Mouse (Mus musculus): ENCODE data around the gene Padi4.

The Padi4 gene

DNA sequence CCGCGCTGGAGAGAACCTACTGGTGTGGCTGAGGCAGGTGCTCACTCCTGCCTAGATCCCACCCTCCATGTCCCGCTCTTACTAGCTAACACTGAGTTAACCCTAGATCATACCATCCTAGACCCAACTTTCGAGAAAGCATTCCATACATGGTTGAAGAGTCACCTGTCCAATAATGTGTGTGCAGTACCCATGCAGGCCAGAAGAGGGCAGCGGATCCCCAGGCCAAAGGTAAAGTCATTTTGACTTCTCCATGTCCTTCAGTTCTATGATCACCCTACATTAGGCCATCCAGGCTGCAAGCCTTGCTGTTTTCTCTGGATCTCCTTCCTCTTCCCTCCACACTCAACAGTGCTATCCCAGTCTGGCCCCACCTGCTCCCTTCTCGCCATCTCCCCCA, 14.9 kb upstream of the Padi4 start:
- in situ Hi-C loops (cut with MboI; ENCODE audit: low sequenced_read_pairs), result loop anchor here (5.0 kb wide), 1 partner anchor 118 kb away; the partner anchor contains the start of gene Padi2

DNA sequence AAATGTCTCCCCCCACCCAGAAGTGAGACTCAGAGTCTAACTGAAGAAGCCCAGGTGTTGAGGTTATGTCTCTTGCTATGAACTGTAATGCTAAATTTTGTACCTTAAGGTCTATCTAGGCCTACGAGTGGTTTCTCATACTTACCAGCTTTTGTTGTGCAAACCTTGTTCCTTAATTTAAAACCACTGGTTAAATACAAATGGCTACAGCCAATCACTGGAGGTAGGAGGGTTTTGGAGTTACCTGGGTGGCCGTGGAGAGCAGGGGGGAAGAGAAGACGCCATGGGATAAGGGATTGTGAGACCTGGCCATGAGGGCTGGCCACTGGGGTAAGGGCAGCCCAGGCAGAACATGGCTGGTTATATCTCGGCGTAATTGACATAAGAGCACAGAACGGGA, 14.2 kb upstream of the Padi4 start:
- in situ Hi-C loops (cut with MboI; ENCODE audit: low sequenced_read_pairs), result loop anchor here (5.0 kb wide), 1 partner anchor 119 kb away; the partner anchor contains the start of gene Padi2

DNA sequence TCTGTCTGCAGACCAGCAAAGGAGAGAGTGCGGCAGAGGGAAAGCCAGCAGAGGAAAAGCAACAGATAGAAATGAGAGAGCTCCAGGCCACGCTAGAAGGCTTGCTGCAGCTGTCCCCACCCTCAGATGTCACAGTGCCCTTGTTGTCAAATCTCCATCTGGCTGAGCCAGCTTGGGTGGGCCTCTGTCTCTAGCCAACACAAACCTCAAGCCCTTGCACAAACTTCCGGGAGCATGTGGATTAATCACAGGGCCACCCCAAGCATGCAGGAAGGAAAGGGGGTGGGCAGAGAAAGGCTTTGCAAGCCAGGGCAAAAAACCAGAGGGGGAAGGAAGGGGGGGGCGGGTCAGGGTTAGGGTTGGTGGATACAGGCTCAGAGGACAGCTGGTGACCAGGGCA, 13.4 kb upstream of the Padi4 start:
- in situ Hi-C loops (cut with MboI; ENCODE audit: low sequenced_read_pairs), result loop anchor here (5.0 kb wide), 1 partner anchor 120 kb away; the partner anchor contains the start of gene Padi2

DNA sequence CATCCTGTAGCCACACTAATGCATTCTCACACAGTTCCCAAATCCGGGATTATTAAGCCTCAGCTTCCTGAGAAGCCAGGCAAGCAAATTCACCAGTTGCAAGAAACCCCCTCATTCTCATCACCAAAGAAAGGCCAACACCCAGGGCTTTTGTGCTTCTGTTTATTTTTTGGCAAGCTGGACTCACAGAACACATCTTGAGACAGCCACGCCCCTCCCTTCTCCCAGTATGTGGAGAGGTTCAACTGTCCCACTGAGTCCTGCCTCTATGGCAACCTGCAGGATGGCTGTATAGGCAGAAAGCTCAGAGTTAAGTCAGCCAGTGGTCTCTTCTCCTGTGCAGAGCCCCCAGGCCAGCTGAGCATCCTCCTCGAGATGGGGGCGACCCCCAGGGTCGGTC, 11.2 kb upstream of the Padi4 start:
- in situ Hi-C loops (cut with MboI; ENCODE audit: low sequenced_read_pairs), result loop anchor here (5.0 kb wide), 1 partner anchor 122 kb away; the partner anchor contains the start of gene Padi2

DNA sequence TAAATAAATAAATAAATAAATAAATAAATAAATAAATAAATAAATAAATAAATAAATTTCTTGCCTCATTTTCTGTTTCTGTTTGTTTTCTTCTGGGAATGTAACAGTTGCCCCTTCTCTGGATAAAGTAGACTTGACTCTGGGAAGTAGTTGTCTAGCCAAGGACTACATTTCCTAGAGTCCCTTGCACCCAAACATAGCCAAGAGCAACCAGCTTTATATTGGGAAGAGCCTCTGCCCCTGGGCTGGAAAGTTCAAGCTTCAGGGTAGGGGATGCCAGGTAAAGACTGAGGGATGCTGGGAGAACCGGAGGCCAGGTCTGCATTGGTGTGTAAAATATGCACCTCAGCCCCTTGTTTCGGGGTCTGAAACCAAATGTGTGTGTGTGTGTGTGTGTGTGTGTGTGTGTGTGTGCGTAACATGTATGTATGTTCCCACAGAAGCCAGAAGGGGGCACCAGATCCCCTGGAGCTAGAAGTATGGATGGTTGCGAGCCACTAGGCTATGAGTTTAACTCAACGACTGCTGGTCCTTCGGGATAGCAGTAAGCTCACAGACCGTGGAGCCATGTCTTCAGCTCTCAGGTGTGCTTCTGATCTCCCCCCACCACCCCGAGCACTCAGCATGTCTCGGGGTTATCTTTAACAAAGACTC, 10.4 kb upstream of the Padi4 start:
- in situ Hi-C loops (cut with MboI; ENCODE audit: low sequenced_read_pairs), result no loop called here

DNA sequence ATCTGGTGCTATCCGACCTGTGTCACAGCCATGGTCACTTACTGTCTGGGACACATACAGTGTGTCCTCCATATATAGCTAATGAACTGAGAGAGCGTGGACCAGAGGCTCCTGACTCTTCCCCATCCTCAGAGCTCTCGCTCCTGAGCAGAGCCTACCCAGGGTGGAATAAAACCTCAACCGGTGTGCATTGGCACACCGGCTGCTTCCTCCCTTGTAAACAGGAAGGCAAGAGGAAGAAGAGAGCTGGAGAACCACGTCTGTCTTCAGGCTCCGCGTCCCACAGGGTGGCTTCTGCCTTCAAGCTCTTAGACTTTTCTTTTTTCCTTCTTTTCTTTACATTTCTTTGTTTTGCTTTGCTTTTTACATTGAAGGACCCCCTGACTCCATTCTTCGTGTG, 8.8 kb upstream of the Padi4 start:
- in situ Hi-C loops (cut with MboI; ENCODE audit: low sequenced_read_pairs), result no loop called here

DNA sequence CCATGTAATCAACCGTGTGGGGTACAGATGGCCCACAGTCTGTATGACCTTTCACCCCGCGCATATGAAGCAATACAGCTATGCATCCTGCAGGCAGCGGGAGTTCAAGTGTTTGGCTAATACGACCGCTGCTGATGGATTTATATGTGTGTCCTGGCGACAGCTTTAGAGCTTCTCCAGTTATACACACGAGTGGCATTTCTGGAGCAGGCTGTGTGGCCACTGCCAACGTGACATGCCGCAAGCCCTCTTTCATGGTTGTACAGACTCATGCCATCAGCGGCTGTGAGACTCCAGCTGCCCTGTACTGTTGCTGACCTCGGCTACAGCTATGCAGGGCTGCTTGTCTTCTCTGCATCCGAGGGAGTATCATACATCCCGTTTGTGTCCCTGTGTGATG, 6.5 kb upstream of the Padi4 start:
- in situ Hi-C loops (cut with MboI; ENCODE audit: low sequenced_read_pairs), result no loop called here

DNA sequence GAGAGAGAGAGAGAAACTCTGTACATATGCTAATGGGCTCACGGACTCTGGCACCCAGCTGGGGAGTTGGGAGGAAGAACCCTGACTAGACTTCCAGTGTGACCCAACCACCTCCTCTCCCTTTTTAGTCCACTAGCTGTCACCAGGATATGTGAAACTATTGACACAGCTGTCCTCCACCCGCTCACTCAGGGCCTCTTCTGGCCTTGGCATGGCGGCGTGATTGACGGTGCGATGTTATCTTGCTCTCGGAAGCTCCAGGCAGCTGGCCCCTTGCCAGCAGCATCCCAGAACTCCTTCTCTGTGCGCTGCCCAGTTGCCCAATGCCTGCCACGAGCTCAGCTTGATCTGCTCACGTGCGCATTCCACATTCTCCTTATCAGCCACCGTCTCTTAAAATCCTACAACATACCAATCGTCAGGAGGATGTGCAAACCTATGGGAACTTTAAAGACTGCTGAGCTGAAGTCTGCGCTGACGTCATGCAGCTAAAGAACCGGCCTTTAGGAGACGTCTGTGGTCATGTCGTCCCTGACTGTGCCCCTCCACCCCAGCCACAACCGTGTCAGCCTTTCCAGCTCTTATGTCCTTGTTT, 5.9 kb upstream of the Padi4 start:
- in situ Hi-C loops (cut with MboI; ENCODE audit: low sequenced_read_pairs), result no loop called here

DNA sequence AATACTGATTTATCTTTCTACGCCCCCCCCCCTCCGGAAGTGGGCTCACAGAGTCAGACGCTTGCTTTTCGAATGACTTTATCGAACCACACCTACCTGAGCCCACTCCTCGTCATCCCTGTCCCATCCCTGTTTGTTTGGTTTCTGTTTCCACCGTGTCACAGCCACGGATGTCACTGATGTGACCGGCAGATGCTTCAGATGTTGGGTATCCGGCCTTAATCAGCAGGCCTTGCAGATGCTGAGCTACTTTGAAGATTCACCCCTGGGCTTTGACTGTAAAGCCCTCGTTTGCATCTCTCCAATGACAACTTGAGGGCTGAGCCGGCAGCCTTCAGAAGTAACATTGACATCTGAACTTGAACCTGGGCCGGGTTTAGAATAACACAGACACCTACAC, 2.6 kb upstream of the Padi4 start:
- in situ Hi-C loops (cut with MboI; ENCODE audit: low sequenced_read_pairs), result no loop called here

DNA sequence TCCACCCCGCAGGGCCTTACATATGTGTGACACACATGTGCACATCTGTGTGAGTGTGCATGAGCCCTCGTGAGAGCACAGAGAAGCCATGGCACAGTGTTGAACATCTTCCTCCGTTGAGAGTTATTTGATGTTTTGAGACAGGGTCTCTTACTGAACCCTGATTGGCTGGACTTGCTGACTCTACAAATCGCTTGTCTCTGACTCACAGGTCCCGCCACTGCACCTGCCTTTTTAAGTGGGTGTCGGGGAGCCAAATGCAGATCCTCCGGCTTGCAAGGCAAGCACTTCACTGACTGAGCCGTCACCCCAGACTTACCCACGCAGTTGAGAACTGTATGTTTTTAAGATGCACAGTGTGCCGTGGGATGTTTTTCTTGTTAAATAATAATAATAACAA, 1.8 kb upstream of the Padi4 start:
- in situ Hi-C loops (cut with MboI; ENCODE audit: low sequenced_read_pairs), result no loop called here

DNA sequence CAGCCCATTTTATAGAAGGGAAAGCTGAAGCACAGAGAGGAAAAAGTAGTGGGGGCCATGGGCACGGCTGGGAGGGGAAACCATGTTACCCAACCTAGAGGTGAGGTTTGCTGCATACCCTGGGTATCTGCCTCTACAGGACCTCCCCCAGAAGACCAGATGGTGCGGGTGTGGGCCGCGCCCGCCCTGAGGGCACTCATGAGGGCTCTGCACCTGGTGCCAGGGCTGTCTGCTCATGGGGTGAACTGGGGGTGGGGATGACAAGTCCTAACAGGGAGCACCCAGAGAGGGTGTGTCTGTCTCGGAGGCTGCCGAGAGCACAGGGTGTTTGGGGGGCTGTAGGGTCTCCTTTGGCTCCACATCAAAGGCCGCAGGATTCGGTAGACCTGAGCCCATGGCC, 857 bp upstream of the Padi4 start:
- in situ Hi-C loops (cut with MboI; ENCODE audit: low sequenced_read_pairs), result no loop called here

DNA sequence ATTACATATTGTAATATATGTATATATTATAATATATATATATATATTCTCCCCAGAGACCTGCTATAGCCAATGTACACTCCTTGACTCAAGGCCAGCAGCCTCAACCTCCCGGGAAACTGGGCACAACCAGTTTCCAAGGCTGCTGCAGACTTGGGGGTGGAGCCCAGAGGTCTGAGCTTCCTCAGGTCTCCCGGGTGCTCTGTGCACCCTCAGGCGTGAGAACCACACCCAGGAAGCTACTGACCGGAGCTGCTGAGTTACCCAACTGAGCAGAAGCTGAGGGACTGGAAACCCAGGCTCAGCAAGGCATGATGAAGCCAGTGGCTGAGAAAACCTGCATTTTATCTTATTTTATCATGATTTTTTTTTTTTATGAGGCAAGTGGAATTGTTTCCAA, 2.9 kb downstream of the Padi4 start:
- in situ Hi-C loops (cut with MboI; ENCODE audit: low sequenced_read_pairs), result no loop called here

DNA sequence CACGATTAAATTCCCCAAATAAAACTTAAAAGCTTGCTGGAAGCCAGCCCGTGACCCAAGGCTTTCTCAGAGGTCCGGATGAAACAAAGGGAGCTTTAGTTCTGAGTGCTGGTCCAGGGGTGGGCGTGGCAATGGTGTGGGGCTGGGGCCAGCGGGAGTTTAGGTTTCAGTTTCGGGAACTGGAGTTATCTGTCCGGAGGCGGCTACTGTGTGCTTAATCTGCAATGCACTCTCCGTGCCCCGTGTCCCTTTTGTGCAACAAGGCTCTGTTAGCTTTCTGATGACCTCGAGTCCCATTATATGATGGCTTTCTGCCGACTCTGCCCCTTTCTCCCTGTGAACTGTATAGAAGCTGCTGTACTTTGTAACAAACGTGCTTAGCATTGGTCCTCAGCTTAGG, 3.6 kb downstream of the Padi4 start:
- in situ Hi-C loops (cut with MboI; ENCODE audit: low sequenced_read_pairs), result no loop called here

DNA sequence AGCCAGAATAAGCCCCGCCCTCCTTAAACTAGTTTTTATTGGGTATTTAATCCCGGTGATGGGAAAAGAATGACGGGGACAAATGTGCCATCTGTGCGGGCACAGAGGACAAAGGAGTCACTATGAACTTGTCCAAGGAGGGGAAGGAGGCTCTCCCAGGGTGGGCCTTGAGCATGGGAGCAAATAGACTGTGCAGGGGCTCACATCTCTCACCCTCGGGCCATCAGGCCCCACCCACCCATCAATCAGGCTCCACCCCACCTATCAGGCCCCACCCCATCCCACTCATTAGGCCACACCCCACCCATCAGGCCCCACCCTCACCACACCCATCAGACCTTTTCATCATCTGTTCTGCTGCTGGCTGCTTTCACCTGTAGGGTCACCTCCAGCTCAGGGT, 5.1 kb downstream of the Padi4 start:
- in situ Hi-C loops (cut with MboI; ENCODE audit: low sequenced_read_pairs), result no loop called here

DNA sequence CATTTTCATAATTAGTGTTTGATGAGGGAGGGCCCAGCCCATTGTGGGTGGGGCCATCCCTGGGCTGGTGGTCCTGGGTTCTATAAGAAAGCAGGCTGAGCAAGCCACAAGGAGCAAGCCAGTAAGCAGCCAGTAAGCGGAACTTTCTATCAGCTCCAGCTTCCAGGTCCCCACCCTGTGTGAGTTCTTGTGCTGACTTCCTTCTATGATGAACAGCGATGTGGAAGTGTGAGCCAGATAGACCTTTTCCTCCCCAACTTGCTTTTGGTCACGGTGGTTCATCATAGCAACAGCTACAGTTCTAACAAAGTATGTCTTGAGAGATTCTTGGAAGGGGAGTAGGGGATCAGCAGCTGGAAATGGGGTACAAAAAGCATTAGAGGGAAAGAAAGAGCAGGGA, 8.1 kb downstream of the Padi4 start:
- in situ Hi-C loops (cut with MboI; ENCODE audit: low sequenced_read_pairs), result no loop called here

DNA sequence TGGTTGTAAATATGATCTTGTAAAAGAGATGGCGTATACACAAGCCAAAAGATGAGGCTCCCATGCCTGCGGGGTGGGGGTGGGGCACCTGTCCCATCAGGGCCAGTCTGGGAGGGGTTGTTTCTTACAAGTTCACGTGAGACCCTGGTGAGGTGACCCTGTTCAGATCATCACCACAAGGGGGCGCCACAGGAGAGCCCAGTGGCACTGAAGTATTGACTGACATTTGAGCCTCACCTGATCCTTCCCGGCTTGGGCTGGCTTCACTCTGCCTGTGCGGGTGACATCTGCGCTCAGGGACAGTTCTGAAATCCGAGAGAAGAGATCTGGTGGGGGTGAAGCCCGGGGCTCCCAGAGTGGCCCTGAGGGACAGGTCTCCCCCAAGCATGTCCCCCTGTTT, 10.9 kb downstream of the Padi4 start:
- in situ Hi-C loops (cut with MboI; ENCODE audit: low sequenced_read_pairs), result no loop called here

DNA sequence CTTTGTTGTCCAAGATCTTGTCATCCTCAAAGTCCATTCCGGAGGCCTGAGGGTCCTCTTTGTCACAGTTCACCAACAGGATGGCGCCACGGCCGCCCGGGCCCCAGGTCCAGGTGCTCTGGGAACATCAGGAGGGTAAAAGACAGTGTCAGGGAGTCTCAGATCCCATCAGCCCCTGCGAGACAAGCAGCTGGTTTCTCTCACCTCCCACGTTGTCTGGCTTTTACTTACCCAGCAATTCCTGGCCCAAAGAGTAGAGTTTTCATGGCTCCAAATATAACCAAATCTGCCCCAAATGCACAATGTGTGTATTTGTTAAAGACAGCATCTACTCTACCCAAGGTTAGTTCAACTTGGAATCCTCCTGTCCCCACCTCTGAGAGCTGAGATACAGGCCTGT, 12.4 kb downstream of the Padi4 start:
- in situ Hi-C loops (cut with MboI; ENCODE audit: low sequenced_read_pairs), result no loop called here

DNA sequence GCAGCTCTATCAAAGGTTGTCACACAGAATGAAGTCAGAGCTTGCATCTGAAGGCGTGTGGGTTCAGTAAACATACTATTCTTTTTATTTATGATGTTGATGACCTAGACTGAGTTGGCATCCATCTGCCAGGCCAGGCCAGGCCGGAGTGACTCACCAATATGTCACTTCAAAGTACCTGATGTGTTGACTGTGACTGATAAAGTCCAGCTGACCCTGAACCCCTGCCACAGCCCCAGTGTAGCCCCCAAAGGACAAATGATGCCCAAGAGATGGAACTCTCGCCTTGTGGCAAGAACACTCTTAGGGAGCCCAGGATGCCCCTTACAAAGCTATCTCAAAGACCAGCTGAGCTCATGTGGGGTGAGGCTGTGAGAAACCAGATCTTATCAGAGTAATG, 18.2 kb downstream of the Padi4 start:
- in situ Hi-C loops (cut with MboI; ENCODE audit: low sequenced_read_pairs), result no loop called here

DNA sequence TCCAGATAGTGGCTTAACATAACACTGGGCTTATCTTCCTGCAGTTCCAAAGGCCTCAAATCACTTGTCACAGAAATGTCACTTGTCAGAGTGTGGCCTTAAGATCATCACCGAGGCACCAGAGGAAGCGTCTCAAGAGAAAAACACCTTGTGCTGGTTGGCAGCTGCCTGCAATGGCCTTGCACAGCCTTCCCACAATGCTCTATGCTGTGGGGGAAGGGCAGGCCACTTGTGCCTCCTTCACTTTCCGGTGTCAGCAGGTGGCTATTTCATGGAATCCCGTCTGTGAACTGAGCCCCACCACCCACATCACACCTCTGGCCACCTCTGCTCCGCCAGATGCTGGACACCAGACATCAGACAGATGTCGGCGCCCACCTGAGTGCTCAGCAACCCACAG, 20.7 kb downstream of the Padi4 start:
- in situ Hi-C loops (cut with MboI; ENCODE audit: low sequenced_read_pairs), result no loop called here

DNA sequence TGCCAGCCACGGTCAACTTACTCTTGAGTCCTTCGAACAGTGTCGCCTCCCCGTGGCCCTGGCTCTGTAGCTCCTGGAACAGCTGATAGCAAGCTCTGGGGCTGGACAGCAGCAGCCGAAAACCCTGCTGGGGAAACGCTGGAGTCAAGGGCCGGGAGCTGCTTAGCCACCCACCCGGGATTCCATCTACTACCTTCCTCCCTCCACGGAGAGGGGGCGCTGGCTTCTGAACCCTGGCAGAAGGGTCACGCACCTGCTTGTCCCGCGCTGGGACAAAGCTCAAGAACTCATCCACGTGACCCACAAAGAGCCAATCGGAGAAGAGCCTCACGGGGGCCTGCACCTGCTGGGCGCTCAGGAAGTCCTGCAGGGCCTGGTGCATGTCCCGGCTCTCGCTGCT, 23.7 kb downstream of the Padi4 start:
- in situ Hi-C loops (cut with MboI; ENCODE audit: low sequenced_read_pairs), result no loop called here

DNA sequence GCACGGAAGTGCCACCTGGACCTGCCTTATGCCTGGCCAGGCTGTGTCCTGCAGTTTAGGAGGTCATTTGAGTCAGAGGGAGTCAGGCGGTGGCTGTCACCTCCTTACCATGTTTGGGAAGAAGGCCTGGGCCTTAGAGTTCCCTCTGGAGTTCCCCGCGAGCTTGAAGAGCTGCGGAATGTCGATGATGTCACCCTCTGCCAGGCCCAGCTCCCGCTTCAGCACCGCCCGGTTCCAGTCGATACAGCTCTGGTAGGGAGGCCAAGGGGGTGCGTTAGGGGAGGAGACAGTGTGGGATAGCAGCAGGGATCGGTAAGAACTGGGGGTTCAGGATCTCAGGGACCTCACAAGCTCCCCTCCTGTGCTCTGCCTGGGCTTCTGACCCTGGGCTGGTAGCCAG, 26.1 kb downstream of the Padi4 start:
- in situ Hi-C loops (cut with MboI; ENCODE audit: low sequenced_read_pairs), result no loop called here

DNA sequence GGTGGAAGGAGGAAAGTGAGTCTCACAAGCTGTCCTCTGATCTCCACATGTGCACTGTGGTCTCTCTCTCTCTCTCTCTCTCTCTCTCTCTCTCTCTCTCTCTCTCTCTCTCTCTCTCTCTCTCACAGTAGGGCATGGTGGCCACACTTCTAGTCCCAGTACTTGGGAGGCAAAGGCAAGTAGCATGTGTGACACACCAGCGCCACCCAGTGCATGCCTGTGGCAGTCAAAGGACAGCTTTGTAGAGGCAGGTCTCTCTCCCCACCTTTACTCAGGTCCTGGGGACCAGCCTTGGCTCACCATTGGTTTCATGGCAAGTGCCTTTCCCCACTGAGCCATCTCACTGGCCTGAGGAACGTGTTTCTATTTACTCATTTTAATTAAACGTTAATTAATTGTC, 29.4 kb downstream of the Padi4 start:
- in situ Hi-C loops (cut with MboI; ENCODE audit: low sequenced_read_pairs), result no loop called here

DNA sequence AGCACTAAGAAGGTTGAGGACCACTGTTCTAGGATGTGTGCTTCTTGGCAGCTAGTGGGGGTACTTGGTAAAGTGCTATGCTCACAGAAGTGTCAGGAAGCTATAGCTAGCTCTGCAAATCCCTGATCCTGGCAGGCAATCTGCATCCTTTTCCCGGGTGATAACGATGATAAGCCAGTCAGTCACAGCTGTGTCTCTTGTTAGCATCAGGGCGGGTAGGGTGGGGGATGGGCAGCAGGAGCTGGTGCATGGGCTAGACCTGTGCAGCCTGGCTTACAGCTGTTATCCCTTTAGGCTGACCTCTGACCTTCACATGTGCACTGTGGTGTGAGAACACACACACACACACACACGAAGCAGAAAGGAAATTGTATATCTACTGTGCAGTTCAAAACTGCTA, 30.9 kb downstream of the Padi4 start:
- in situ Hi-C loops (cut with MboI; ENCODE audit: low sequenced_read_pairs), result no loop called here
